Mouse (Mus musculus): ENCODE data around the gene Cers2. TPM values are rescaled to one million over a fixed set of nuclear protein-coding genes. Genes with fewer than 3 reads are reported as not detected.
"Not testable (repeated sequence)": the region's sequence is repeated elsewhere in the genome, so short reads cannot be mapped to it uniquely, and the experiment has no call there.

Cers2 gene
- polyA plus RNA-seq, 1 experiment from 2014 or later, result 113 TPM

DNA sequence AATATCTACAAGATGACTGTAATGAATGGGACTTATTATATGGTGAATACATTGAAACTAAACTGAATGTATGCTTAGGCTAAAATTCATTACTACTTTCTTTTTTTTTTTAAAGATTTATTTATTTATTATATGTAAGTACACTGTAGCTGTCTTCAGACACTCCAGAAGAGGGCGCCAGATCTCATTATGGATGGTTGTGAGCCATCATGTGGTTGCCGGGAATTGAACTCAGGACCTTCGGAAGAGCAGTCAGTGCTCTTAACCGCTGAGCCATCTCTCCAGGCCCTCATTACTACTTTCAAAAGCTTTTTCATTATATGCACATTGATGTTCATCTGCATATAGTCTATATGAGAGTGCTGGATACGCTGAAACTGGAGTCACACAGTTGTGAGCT is 33.8 kb downstream of the Cers2 start:
- not testable (repeated sequence) for H3K27me3 ChIP-seq; H3K4me2 ChIP-seq; H3K4me3 ChIP-seq (replicated peaks); H3K27ac ChIP-seq; ATAC-seq (ENCODE audit: low read depth); H3K9ac ChIP-seq; H3K9me3 ChIP-seq (replicated peaks); DNase-seq; H3K4me1 ChIP-seq (replicated peaks)
- H3K36me3 ChIP-seq, result peaks cover 82% of the 10 kb centered on the region
- WGBS (ENCODE audit: insufficient replicate concordance), result 87% methylated on average over 5 of the region's 5 CpGs

DNA sequence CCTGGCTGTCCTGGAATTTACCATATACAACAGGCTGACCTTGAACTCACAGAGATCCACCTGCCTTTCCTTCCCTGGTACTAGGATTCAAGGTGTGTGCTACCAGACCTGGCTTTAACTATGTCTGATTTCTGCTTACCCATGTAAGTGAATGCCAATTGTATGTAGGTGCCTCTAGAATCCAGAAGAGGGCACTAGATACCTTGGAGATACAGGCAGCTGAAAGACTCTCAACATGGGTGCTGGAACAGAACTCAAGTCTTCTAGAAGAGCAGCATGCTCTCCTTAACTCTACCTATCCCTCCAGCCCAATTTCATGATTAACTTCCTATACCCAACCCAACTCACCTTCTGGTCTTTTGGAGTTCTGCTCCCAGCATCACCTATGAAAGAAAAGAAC is 34.9 kb downstream of the Cers2 start:
- peak; percentile 19 for DNase-seq
- ATAC-seq (ENCODE audit: low read depth), result no peak

GRCm38 (mm10) chr3:95355911-95356544 is 41.4 kb downstream of the Cers2 start:
- not testable (repeated sequence) for H3K27ac ChIP-seq; H3K27me3 ChIP-seq; DNase-seq; H3K9me3 ChIP-seq (replicated peaks)
- H3K36me3 ChIP-seq, result peaks cover 28% of the 10 kb centered on the region
- H3K4me1 ChIP-seq (replicated peaks), result peaks cover 35% of the 10 kb centered on the region
- 0 out of 2 replicates have a peak, but pooled peaks have one; percentile 5 for ATAC-seq (ENCODE audit: low read depth)
- peak overlapping the region; percentile 67 for H3K4me2 ChIP-seq
- peak overlapping the region; percentile 76; the same call in 1 of the 2 replicates for H3K9ac ChIP-seq
- WGBS (ENCODE audit: insufficient replicate concordance), result 19% methylated on average over 10 of the region's 19 CpGs
- peak overlapping the region; percentile 69 for H3K4me3 ChIP-seq (replicated peaks)

More for the DNA sequence above, 34.9 kb downstream of the Cers2 start:
- peaks cover 82% of the 10 kb centered on the region for H3K36me3 ChIP-seq
- H3K27me3 ChIP-seq, result no peaks in the 10 kb centered on the region
- no peak overlapping the region for H3K9ac ChIP-seq
- H3K4me2 ChIP-seq, result no peak overlapping the region
- no peak overlapping the region for H3K4me3 ChIP-seq (replicated peaks)
- no peaks in the 10 kb centered on the region for H3K4me1 ChIP-seq (replicated peaks)
- no peaks in the 10 kb centered on the region for H3K9me3 ChIP-seq (replicated peaks)
- no peak overlapping the region for H3K27ac ChIP-seq

- H3K4me1 ChIP-seq (replicated peaks), result peaks cover 35% of the 10 kb centered on the region
- ATAC-seq (ENCODE audit: low read depth) (peak; percentile 90), DNase-seq (peak; percentile 88)
- not testable (repeated sequence) for H3K9me3 ChIP-seq (replicated peaks); H3K27me3 ChIP-seq
- peak within 1 kb of the TSS; percentile 76 for H3K9ac ChIP-seq
- under 1% methylated on average over 36 of the region's 57 CpGs for WGBS (ENCODE audit: insufficient replicate concordance)
- H3K4me2 ChIP-seq, result peak within 1 kb of the TSS; percentile 67
- H3K36me3 ChIP-seq, result peaks cover 24% of the 10 kb centered on the region
- peak within 1 kb of the TSS; percentile 69 for H3K4me3 ChIP-seq (replicated peaks)
- peak within 1 kb of the TSS; percentile 43; the same call in 1 of the 2 replicates for H3K27ac ChIP-seq
Measured at GRCm38 (mm10) chr3:95356701-95357449, 42.3 kb downstream of the Cers2 start, which contains the start of gene Setdb1. TSS of gene Setdb1 (minus strand) at chr3:95357202.

DNA sequence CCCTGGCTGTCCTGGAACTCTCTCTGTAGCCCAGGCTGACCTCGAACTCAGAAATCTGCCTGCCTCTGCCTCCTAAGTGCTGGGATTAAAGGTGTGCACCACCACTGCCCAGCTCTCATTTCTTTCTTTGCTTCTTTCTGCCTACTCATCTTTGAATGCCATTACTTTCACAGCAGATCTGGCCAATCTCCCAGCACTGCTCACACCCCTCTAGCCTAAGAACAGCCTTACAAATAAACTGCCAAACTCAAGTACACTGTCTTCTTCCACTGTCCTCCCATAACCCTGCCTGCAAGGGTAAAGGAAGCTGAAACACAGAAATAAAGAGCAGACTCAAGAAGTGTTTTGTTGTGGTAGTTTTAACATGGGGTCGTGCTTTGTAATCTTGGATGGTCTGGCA is 43.2 kb downstream of the Cers2 start:
- peaks cover 35% of the 10 kb centered on the region for H3K4me1 ChIP-seq (replicated peaks)
- DNase-seq (no peak), ATAC-seq (ENCODE audit: low read depth) (no peak)
- peaks cover 15% of the 10 kb centered on the region for H3K36me3 ChIP-seq
- no peaks in the 10 kb centered on the region for H3K27me3 ChIP-seq
- H3K9ac ChIP-seq, result no peak overlapping the region
- no peak overlapping the region for H3K4me3 ChIP-seq (replicated peaks)
- no peak overlapping the region for H3K27ac ChIP-seq
- WGBS (ENCODE audit: insufficient replicate concordance), result 82% methylated on average over 2 of the region's 2 CpGs
- H3K4me2 ChIP-seq, result no peak overlapping the region
- H3K9me3 ChIP-seq (replicated peaks), result no peaks in the 10 kb centered on the region

DNA sequence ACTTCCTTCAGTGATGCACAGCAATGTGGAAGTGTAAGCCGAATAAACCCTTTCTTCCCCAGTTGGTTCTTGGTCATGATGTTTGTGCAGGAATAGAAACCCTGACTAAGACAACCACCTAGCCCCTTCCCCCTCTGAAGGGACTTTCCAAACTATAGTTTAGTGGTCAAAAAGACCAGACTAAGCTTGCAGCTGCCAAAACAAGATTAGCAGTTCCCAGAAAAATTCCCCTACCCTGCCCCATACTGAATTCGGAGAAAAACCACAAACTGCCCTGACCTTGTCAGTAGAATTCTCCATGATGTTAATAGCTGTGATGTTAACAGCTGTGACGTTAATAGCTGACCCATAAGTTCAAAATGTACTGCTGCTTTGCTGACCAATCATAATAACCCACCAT is 45.7 kb downstream of the Cers2 start:
- not testable (repeated sequence) for H3K27me3 ChIP-seq; H3K9me3 ChIP-seq (replicated peaks); ATAC-seq (ENCODE audit: low read depth); H3K4me3 ChIP-seq (replicated peaks); H3K36me3 ChIP-seq; H3K9ac ChIP-seq
- Histone ChIP-seq H3K27ac (peak overlapping the region; percentile 59; the same call in 1 of the 2 replicates), H3K4me2 (peak overlapping the region; percentile 23; the same call in 1 of the 2 replicates), H3K4me1 (replicated peaks) (peaks cover 30% of the 10 kb centered on the region)
- peak; percentile 54 for DNase-seq
- 34% methylated on average over 3 of the region's 3 CpGs for WGBS (ENCODE audit: insufficient replicate concordance)

DNA sequence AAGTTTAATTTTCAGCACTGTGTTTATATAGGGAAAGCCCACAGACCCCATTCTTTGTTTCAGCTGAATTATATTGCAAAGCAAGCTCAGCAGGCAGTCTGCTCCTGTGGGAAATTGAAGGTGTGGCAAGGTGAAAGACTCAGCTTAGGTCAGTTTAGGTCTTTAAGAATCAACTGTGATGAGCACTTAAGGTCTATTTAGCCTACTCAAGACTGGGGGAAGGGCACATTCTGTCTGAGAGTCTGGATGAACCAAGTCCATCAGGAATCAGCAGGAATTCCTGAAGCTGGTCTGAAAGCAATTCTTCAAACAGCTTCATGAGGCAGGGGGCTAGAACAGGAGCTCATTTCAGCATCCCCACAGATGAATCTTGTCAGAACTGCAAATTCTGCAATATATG is 55.5 kb downstream of the Cers2 start:
- Histone ChIP-seq H3K27ac (no peak overlapping the region), H3K4me2 (no peak overlapping the region), H3K27me3 (no peaks in the 10 kb centered on the region), H3K9ac (no peak overlapping the region), H3K4me1 (replicated peaks) (no peaks in the 10 kb centered on the region), H3K4me3 (replicated peaks) (no peak overlapping the region), H3K9me3 (replicated peaks) (0 out of 2 replicates have a peak, but pooled peaks cover 3% of the 10 kb centered on the region), H3K36me3 (no peaks in the 10 kb centered on the region)
- no peak for ATAC-seq (ENCODE audit: low read depth)
- DNase-seq, result no peak

Other genes starting within 250 kb of the Cers2 start
- 9.6 and 10.3 TPM in 2 replicates for gene Pip5k1a, start 207.9 kb upstream of the Cers2 start, polyA plus RNA-seq (2015; fragmentation: Nextera tagmentation; extraction: Ambion mirVana)
- gene Vps72, start 203.8 kb upstream of the Cers2 start, polyA plus RNA-seq (2015; fragmentation: Nextera tagmentation; extraction: Ambion mirVana), result 39.2 and 43.3 TPM in 2 replicates
- gene Tmod4, start 190.3 kb upstream of the Cers2 start, polyA plus RNA-seq (2015; fragmentation: Nextera tagmentation; extraction: Ambion mirVana), result 0.17 and 0.67 TPM in 2 replicates
- 33.4 and 33.5 TPM in 2 replicates for gene Scnm1, start 180.8 kb upstream of the Cers2 start, polyA plus RNA-seq (2015; fragmentation: Nextera tagmentation; extraction: Ambion mirVana)
- gene Lysmd1, start 180.7 kb upstream of the Cers2 start, polyA plus RNA-seq (2015; fragmentation: Nextera tagmentation; extraction: Ambion mirVana), result 7.3 and 7.5 TPM in 2 replicates
- gene Tnfaip8l2, start 172.4 kb upstream of the Cers2 start, polyA plus RNA-seq (2015; fragmentation: Nextera tagmentation; extraction: Ambion mirVana), result 5.7 and 6.0 TPM in 2 replicates
- 0.35 and 0.36 TPM in 2 replicates for gene Sema6c, start 154.3 kb upstream of the Cers2 start, polyA plus RNA-seq (2015; fragmentation: Nextera tagmentation; extraction: Ambion mirVana)
- 6.9 and 7.7 TPM in 2 replicates for gene Gabpb2, start 96.9 kb upstream of the Cers2 start, polyA plus RNA-seq (2015; fragmentation: Nextera tagmentation; extraction: Ambion mirVana)
- 43.9 and 50.1 TPM in 2 replicates for gene Cdc42se1, start 86.1 kb upstream of the Cers2 start, polyA plus RNA-seq (2015; fragmentation: Nextera tagmentation; extraction: Ambion mirVana)
- 2.8 and 3.5 TPM in 2 replicates for gene Mllt11, start 82.6 kb upstream of the Cers2 start, polyA plus RNA-seq (2015; fragmentation: Nextera tagmentation; extraction: Ambion mirVana)
- gene Gm128, start 73.2 kb upstream of the Cers2 start, polyA plus RNA-seq (2015; fragmentation: Nextera tagmentation; extraction: Ambion mirVana), result 0.16 and 0.21 TPM in 2 replicates
- not detected in 2 replicates for gene Bnipl, start 63.6 kb upstream of the Cers2 start, polyA plus RNA-seq (2015; fragmentation: Nextera tagmentation; extraction: Ambion mirVana)
- 17.0 and 18.6 TPM in 2 replicates for gene Mindy1, start 33.4 kb upstream of the Cers2 start, polyA plus RNA-seq (2015; fragmentation: Nextera tagmentation; extraction: Ambion mirVana)
- 8.6 and 11.0 TPM in 2 replicates for gene Prune1, start 32.7 kb upstream of the Cers2 start, polyA plus RNA-seq (2015; fragmentation: Nextera tagmentation; extraction: Ambion mirVana)
- 3.0 and 3.1 TPM in 2 replicates for gene Anxa9, start 7.6 kb upstream of the Cers2 start, polyA plus RNA-seq (2015; fragmentation: Nextera tagmentation; extraction: Ambion mirVana)
- gene Setdb1, start 42.4 kb downstream of the Cers2 start, polyA plus RNA-seq (2015; fragmentation: Nextera tagmentation; extraction: Ambion mirVana), result 15.9 and 20.0 TPM in 2 replicates
- gene 4930558C23Rik, start 88.0 kb downstream of the Cers2 start, polyA plus RNA-seq (2015; fragmentation: Nextera tagmentation; extraction: Ambion mirVana), result not detected in 2 replicates
- gene Arnt, start 119.6 kb downstream of the Cers2 start, polyA plus RNA-seq (2015; fragmentation: Nextera tagmentation; extraction: Ambion mirVana), result 16.0 and 20.3 TPM in 2 replicates
- gene Ctsk, start 184.5 kb downstream of the Cers2 start, polyA plus RNA-seq (2015; fragmentation: Nextera tagmentation; extraction: Ambion mirVana), result 1.7 and 1.9 TPM in 2 replicates
- gene Ctss, start 212.0 kb downstream of the Cers2 start, polyA plus RNA-seq (2015; fragmentation: Nextera tagmentation; extraction: Ambion mirVana), result 19.8 and 20.8 TPM in 2 replicates
- gene Hormad1, start 244.9 kb downstream of the Cers2 start, polyA plus RNA-seq (2015; fragmentation: Nextera tagmentation; extraction: Ambion mirVana), result 0.12 TPM in 1 of 2 replicates, not detected in the other

All from liver, embryonic 13.5 days (tissue).